Comparison of ENCODE assay signal across 11 mouse cellular contexts in genomic region chr5:91037756-91038155, GRCm38 (mm10). TPM values are rescaled to one million over a fixed set of nuclear protein-coding genes. Genes with fewer than 3 reads are reported as not detected.
"Had no signal": no experiment of that assay in that cellular context is flagged by ENCODE, and none has a peak within 500 bp of the region (broad histone marks: within the 10 kb centered on the region; RNA-seq: fewer than 3 reads in every experiment).

No protein-coding gene starts in this region.

- DNase-seq: lung, adult 18-20 months; lung, embryonic 14.5 days; lung, postnatal 10 days; lung, postnatal 4 days; right cerebral cortex, postnatal 14 days; thymus, adult 2 months; thymus, postnatal 25 days; thymus, postnatal 4 days had no signal

RNA-seq across cellular contexts. Expression of gene Epgn, which starts 10.5 kb away (rescaled TPM):
- total RNA-seq: monocyte, adult 5-6 weeks; neutrophil, adult 5-6 weeks had no signal

RNA-seq across cellular contexts. Expression of gene Ereg, which starts 36.7 kb away (rescaled TPM):
- total RNA-seq: midbrain, postnatal 0 days; monocyte, adult 5-6 weeks had no signal
